ENCODE assay signal across 8 mouse cellular contexts in genomic region chr11:79533950-79534690, GRCm38 (mm10). TPM values are rescaled to one million over a fixed set of nuclear protein-coding genes. Genes with fewer than 3 reads are reported as not detected.
DNase-seq lines count a peak whose midpoint lies in the region; TF ChIP-seq lines count a peak whose summit lies in the region.

No protein-coding gene starts in this region.

- no peak overlapping the region for H3K4me3 ChIP-seq in thymus, adult 2 months (ENCODE audit: control insufficient read depth, insufficient read depth, low read length)

- no peaks in the 10 kb centered on the region for H3K27me3 ChIP-seq in thymus, adult 2 months (ENCODE audit: control insufficient read depth, insufficient read depth, low read length)

- H3K4me1 ChIP-seq in thymus, adult 2 months (replicated peaks; ENCODE audit: control insufficient read depth, insufficient read depth, low read length): peaks cover 7% of the 10 kb centered on the region

- no peak for TF ChIP-seq CTCF in thymus, adult 2 months (IDR thresholded peaks at IDR 0.05; ENCODE audit: borderline replicate concordance, control insufficient read depth, extremely low read depth, insufficient read depth, low read length, poor library complexity)

- no peak overlapping the region for H3K27ac ChIP-seq in thymus, adult 2 months (ENCODE audit: control insufficient read depth, insufficient read depth, low read length)

- peak; percentile 36 to 55 for DNase-seq in adrenal gland, adult (ENCODE audit: inconsistent age in 2 of 2, low spot score in 1 of 2)
- DNase-seq in adrenal gland, postnatal 4 days (ENCODE audit: low spot score in 2 of 2): no peak
- peak; percentile 37 for DNase-seq in left cerebral cortex, postnatal 4 days
- no peak for DNase-seq in left cerebral cortex, adult 11 months (ENCODE audit: low spot score)
- DNase-seq in gastrocnemius, postnatal 14 days: peak; percentile 67
- DNase-seq in lung, postnatal 4 days: peak; percentile 66 to 69
- no peak for DNase-seq in thymus, adult 2 months
- DNase-seq in frontal cortex, adult 2 months (ENCODE audit: extremely low spot score in 1 of 2, low spot score in 1 of 2): no peak

- H3K36me3 ChIP-seq in thymus, adult 2 months (ENCODE audit: control insufficient read depth, insufficient read depth, low read length): no peaks in the 10 kb centered on the region

- 94% methylated on average over 8 of the region's 8 CpGs for WGBS in thymus, adult 2 months

- no peak for TF ChIP-seq POLR2A in thymus, adult 2 months (IDR thresholded peaks at IDR 0.05; ENCODE audit: control insufficient read depth, extremely low read depth, insufficient read depth, low read length, poor library complexity)

- intact Hi-C loops in left cerebral cortex, postnatal 4 days (cut with DNase I): no loop called here
- intact Hi-C loops in gastrocnemius, postnatal 14 days (cut with DNase I; ENCODE audit: low total_unique reads): no loop called here

RNA-seq across cellular contexts. Expression of gene Evi2a, which starts 3.7 kb away (rescaled TPM):
- 1 to 10 TPM; 2.2 to 2.8 TPM for total RNA-seq in adrenal gland, postnatal 4 days (2021)
- 1 to 10 TPM; 1.6 to 3.4 TPM for total RNA-seq in left cerebral cortex, postnatal 4 days (2021)
- 1 to 10 TPM; 3.3 to 4.3 TPM for total RNA-seq in gastrocnemius, postnatal 14 days (2021)
- 12.8 and 16.9 TPM in 2 replicates for polyA plus RNA-seq in thymus, adult 2 months (2012; rRNA removed)
- polyA plus RNA-seq in frontal cortex, adult 2 months (2012; rRNA removed): 27.4 and 29.8 TPM in 2 replicates

RNA-seq across cellular contexts. Expression of gene Evi2, which starts 3.7 kb away (rescaled TPM):
- under 1 TPM; 0.17 TPM for total RNA-seq in adrenal gland, postnatal 4 days (2021)
- not detected for total RNA-seq in left cerebral cortex, postnatal 4 days (2021)
- under 1 TPM in 1 of 2 experiments, not detected in 1; 0.18 TPM for total RNA-seq in gastrocnemius, postnatal 14 days (2021)
- polyA plus RNA-seq in thymus, adult 2 months (2012; rRNA removed): 3.5 and 3.6 TPM in 2 replicates
- polyA plus RNA-seq in frontal cortex, adult 2 months (2012; rRNA removed): 0.08 and 0.18 TPM in 2 replicates

RNA-seq across cellular contexts. Expression of gene Evi2b, which starts 10.6 kb away (rescaled TPM):
- 1 to 10 TPM; 1.6 to 2.5 TPM for total RNA-seq in adrenal gland, postnatal 4 days (2021)
- total RNA-seq in left cerebral cortex, postnatal 4 days (2021): under 1 TPM; 0.60 to 0.79 TPM
- total RNA-seq in gastrocnemius, postnatal 14 days (2021): under 1 TPM; 0.24 to 0.59 TPM
- polyA plus RNA-seq in thymus, adult 2 months (2012; rRNA removed): 77.3 and 95.6 TPM in 2 replicates
- polyA plus RNA-seq in frontal cortex, adult 2 months (2012; rRNA removed): 0.88 and 1.3 TPM in 2 replicates

RNA-seq across cellular contexts. Expression of gene Omg, which starts 30.2 kb away (rescaled TPM):
- total RNA-seq in adrenal gland, postnatal 4 days (2021): 1 to 10 TPM; 8.1 to 9.7 TPM
- total RNA-seq in left cerebral cortex, postnatal 4 days (2021): 10 to 100 TPM; 22.2 to 26.0 TPM
- not detected for total RNA-seq in gastrocnemius, postnatal 14 days (2021)
- 0.05 and 0.23 TPM in 2 replicates for polyA plus RNA-seq in thymus, adult 2 months (2012; rRNA removed)
- 114 and 125 TPM in 2 replicates for polyA plus RNA-seq in frontal cortex, adult 2 months (2012; rRNA removed)

RNA-seq across cellular contexts. Expression of gene Rab11fip4, which starts 56.9 kb away (rescaled TPM):
- 10 to 100 TPM in 1 of 2 experiments, 1 to 10 TPM in 1; 6.8 to 12.4 TPM for total RNA-seq in adrenal gland, postnatal 4 days (2021)
- total RNA-seq in left cerebral cortex, postnatal 4 days (2021): 100 to 1,000 TPM; 142 to 144 TPM
- total RNA-seq in gastrocnemius, postnatal 14 days (2021): 1 to 10 TPM in 1 of 2 experiments, under 1 TPM in 1; 0.74 to 1.6 TPM
- 36.8 and 40.9 TPM in 2 replicates for polyA plus RNA-seq in thymus, adult 2 months (2012; rRNA removed)
- polyA plus RNA-seq in frontal cortex, adult 2 months (2012; rRNA removed): 128 and 133 TPM in 2 replicates

Comparison
In these comparisons a context has a peak if more than half of its experiments do, and no peak if none do; other contexts are left out.
1. DNase-seq: peak in adrenal gland, adult (2 of 2), left cerebral cortex, postnatal 4 days (single experiment), gastrocnemius, postnatal 14 days (single experiment) and lung, postnatal 4 days (2 of 2); none in adrenal gland, postnatal 4 days (0 of 2), left cerebral cortex, adult 11 months (single experiment), thymus, adult 2 months (single experiment) and frontal cortex, adult 2 months (0 of 2).